Mouse (Mus musculus): ENCODE results near the gene 1700011L22Rik. TPM values are rescaled to one million over a fixed set of nuclear protein-coding genes. Genes with fewer than 3 reads are reported as not detected.

The 1700011L22Rik gene
- polyA plus RNA-seq (2017; shearing (Covaris generic)) = under 1 TPM in 1 of 2 experiments, not detected in 1; 0.39 TPM

DNA sequence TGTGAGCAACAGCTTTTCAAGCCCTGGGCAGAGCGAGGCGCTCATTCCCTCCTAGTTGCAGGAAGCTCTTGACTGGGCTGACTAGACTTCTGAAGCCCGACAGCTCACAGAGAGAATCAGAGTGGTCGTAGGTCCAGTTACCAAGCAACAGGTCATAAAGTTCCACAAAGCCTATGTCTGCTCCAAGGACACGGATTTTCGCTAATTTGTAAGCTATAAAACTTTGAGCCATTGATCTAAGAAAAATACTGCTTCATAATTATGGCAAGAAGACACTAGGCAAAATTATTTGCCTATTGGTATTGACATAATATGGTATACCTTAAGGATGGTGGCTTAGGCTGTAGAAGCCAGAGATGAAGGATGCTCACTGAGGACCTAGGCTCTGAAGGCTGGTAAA, at the start of gene 1700011L22Rik:
Gene 1700011L22Rik, minus strand, starts transcription at position 101 of the 400 bp plus-strand sequence.

DNA sequence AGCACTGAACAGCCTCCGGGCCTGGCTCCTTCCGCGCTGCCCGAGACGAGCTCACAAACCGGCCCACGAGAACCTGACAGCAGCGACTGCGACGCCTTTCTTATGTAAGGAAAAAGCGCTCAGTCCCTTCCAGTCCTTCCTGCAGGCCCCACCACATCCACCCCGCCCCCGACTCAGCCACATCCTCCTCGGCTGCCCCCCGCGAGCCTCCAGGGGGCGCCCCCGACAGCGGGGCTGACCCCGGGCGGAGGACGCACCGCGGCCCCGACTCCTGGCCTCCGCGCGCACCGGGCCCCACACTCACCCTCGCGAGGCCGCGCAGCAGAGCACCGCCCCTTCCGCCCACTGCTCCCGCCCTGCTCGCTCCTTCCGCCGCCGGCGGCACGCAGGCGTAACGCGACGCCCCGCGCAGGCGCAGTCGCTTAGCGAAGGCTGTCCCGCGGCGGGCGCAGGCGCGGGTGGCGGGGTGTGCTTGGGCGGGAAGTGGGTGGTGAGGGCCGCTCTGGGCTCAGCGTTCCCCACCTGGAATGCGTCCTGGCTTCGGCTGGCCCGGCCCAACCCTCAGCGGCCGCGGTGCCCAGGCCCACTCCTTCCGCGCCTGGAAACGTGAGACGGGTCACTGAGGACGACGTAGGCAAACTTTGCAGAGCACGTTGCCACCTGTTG, 46.4 kb upstream of the 1700011L22Rik start, which contains the start of gene Mmaa:
Gene Mmaa, minus strand, starts transcription at position 328 of the 666 bp plus-strand sequence.

Other genes starting within 250 kb of the 1700011L22Rik start
- gene Zfp827, start 220.1 kb downstream of the 1700011L22Rik start, polyA plus RNA-seq (2017; shearing (Covaris generic)) = 1 to 10 TPM; 3.4 to 4.1 TPM
- gene Mmaa, start 46.4 kb upstream of the 1700011L22Rik start, polyA plus RNA-seq (2017; shearing (Covaris generic)) = 1 to 10 TPM; 8.7 to 9.3 TPM
- 10 to 100 TPM; 24.3 to 27.2 TPM for gene Smad1, start 150.9 kb upstream of the 1700011L22Rik start, polyA plus RNA-seq (2017; shearing (Covaris generic))